Mouse (Mus musculus) liver, postnatal 0 days (tissue): ENCODE measurements around the gene Slc11a1. TPM values are rescaled to one million over a fixed set of nuclear protein-coding genes. Genes with fewer than 3 reads are reported as not detected.

Source experiments
- ATAC-seq: fragments of 200-750 bp; cut with Nextera tagmentation; 2 replicates; pipeline ENCODE4 v1.8.0; 2017; ENCODE audit warnings: mild to moderate bottlenecking, moderate library complexity
- DNase-seq: peaks from one replicate; pipeline ENCODE4 v3.0.0-alpha.2; 2016
- H3K27ac ChIP-seq: fragments of 300-500 bp; sonication (generic); 2 replicates; pipeline ENCODE4 v1.5.1; 2014; ENCODE audit warnings: antibody characterized with exemption, moderate library complexity, mild to moderate bottlenecking, low read depth
- H3K27me3 ChIP-seq: fragments of 300-500 bp; sonication (generic); 2 replicates; pipeline ENCODE4 v1.6.1; 2014; ENCODE audit warnings: low read length, control low read depth, mixed read lengths; ENCODE audit not compliant: insufficient read depth
- H3K36me3 ChIP-seq: fragments of 300-500 bp; sonication (generic); replicated peaks from 2 replicates; pipeline ENCODE4 v1.6.1; 2014; ENCODE audit warnings: mild to moderate bottlenecking, control low read depth, low read length, moderate library complexity, mixed read lengths; ENCODE audit not compliant: insufficient read depth
- H3K4me1 ChIP-seq: fragments of 300-500 bp; sonication (generic); 2 replicates; pipeline ENCODE4 v1.6.1; 2014; ENCODE audit warnings: antibody characterized with exemption, mild to moderate bottlenecking, control low read depth; ENCODE audit not compliant: insufficient read depth
- H3K4me2 ChIP-seq: fragments of 300-500 bp; sonication (generic); 2 replicates; pipeline ENCODE4 v1.6.1; 2014; ENCODE audit warnings: low read depth, mild to moderate bottlenecking, low read length, moderate library complexity, mixed read lengths
- H3K4me3 ChIP-seq: fragments of 300-500 bp; sonication (generic); 2 replicates; pipeline ENCODE4 v1.5.1; 2014; ENCODE audit warnings: low read depth, low read length
- H3K9ac ChIP-seq: fragments of 300-500 bp; sonication (generic); replicated peaks from 2 replicates; pipeline ENCODE4 v1.6.1; 2014; ENCODE audit warnings: mild to moderate bottlenecking, moderate library complexity
- H3K9me3 ChIP-seq: fragments of 300-500 bp; sonication (generic); 2 replicates; pipeline ENCODE4 v1.6.1; 2016; ENCODE audit warnings: mild to moderate bottlenecking, control low read depth, low read length, mixed read lengths
- CTCF ChIP-seq: sonication (generic); IDR thresholded peaks from 2 replicates; pipeline ENCODE4 v1.5.1; 2016; ENCODE audit warnings: antibody characterized with exemption, low read depth
- EP300 ChIP-seq: IDR thresholded peaks from 2 replicates; pipeline ENCODE4 v1.6.1; 2016; ENCODE audit warnings: antibody characterized with exemption, low read depth, mild to moderate bottlenecking
- WGBS: fragments of 180-500 bp; shearing (Covaris S2); extraction: QIAGEN DNeasy Blood & Tissue Kit; methylation state at CpG from one replicate; pipeline ENCODE4 v1.1.7; 2014; ENCODE audit not compliant: insufficient replicate concordance; 5-methylcytosine and 5-hydroxymethylcytosine counted together
- polyA plus RNA-seq: library from polyadenylated mRNA; unstranded; fragments of >200 nt; fragmentation: Nextera tagmentation; extraction: Ambion mirVana; gene quantifications from 2 replicates; pipeline ENCODE4 v1.2.1, GENCODE M21; 2015

The Slc11a1 gene
- polyA plus RNA-seq, 1 experiment from 2014 or later, result 15.1 TPM

DNA sequence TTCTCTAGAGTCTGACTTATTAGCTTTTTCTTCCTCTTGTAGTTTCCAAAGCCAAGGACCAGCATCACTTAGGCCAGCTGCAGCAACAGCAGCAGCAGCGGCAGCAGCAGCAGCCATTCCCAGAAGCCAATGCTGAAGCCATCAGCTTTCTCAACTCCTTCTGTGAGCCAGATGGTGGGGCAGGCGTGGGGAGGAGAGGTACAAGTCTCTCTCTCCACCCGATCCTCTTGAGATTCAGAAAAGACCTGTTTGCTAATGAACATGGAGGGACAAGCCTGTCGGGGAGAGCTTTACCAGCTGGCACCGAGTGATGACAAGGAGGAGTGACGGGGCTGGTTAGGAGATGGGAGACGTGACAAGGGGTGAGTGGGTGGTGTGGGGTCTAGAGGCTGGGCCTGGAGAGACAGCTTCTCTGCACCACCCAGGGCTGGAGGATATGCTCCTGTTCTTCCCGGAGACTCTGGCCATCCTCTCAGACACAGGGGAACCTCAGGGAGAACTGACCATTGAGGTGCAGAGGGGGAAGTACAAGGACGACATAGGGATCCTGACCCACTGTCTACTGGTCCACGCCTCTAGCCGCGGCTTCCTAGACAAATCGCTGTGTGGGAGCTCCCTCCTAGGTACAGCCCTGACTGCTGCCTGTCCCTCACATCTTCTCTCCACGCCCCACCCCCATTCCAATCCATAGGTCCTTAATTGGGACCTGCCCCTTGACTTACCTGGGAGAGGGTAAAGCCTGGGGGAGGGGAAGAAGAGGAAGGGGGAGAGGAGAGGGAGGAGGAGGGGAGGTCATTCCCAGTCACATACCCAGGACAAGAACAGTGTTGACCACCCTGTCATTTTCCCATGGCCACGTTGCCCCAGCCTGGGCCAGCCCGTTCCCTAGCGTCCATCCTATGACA, 12.4 kb upstream of the Slc11a1 start:
- H3K27me3 ChIP-seq, result no peaks in the 10 kb centered on the region
- no peak for ATAC-seq
- 66% methylated on average over 17 of the region's 17 CpGs for WGBS
- H3K4me3 ChIP-seq, result no peak overlapping the region
- H3K9me3 ChIP-seq, result no peaks in the 10 kb centered on the region
- H3K9ac ChIP-seq, result no peak overlapping the region
- no peak overlapping the region for H3K27ac ChIP-seq
- H3K4me2 ChIP-seq, result no peak overlapping the region
- TF ChIP-seq EP300 (no peak), CTCF (no peak)
- no peaks in the 10 kb centered on the region for H3K36me3 ChIP-seq
- peaks cover 7% of the 10 kb centered on the region for H3K4me1 ChIP-seq
- no peak for DNase-seq

GRCm38 (mm10) chr1:74363437-74363836, 11.6 kb upstream of the Slc11a1 start:
- no peak for ATAC-seq
- H3K4me3 ChIP-seq, result no peak overlapping the region
- H3K36me3 ChIP-seq, result no peaks in the 10 kb centered on the region
- H3K9ac ChIP-seq, result no peak overlapping the region
- no peak for TF ChIP-seq EP300
- TF ChIP-seq CTCF, result no peak
- no peaks in the 10 kb centered on the region for H3K9me3 ChIP-seq
- H3K27me3 ChIP-seq, result no peaks in the 10 kb centered on the region
- H3K4me1 ChIP-seq, result peaks cover 16% of the 10 kb centered on the region
- H3K27ac ChIP-seq, result no peak overlapping the region
- 56% methylated on average over 5 of the region's 5 CpGs for WGBS
- no peak overlapping the region for H3K4me2 ChIP-seq
- DNase-seq, result no peak

GRCm38 (mm10) chr1:74364270-74364669, 10.7 kb upstream of the Slc11a1 start:
- Histone ChIP-seq H3K9ac (no peak overlapping the region), H3K4me3 (no peak overlapping the region), H3K27ac (no peak overlapping the region), H3K4me1 (peaks cover 18% of the 10 kb centered on the region), H3K27me3 (no peaks in the 10 kb centered on the region), H3K4me2 (no peak overlapping the region), H3K9me3 (no peaks in the 10 kb centered on the region), H3K36me3 (no peaks in the 10 kb centered on the region)
- TF ChIP-seq CTCF (no peak), EP300 (no peak)
- WGBS, result 46% methylated on average over 8 of the region's 8 CpGs
- no peak for DNase-seq
- no peak for ATAC-seq

GRCm38 (mm10) chr1:74367886-74368645, 6.9 kb upstream of the Slc11a1 start:
- peak; percentile 80 for ATAC-seq
- peak overlapping the region; percentile 78 for H3K4me2 ChIP-seq
- no peaks in the 10 kb centered on the region for H3K36me3 ChIP-seq
- DNase-seq, result peak; percentile 54
- TF ChIP-seq EP300 (no peak), CTCF (peak; percentile 19)
- no peak overlapping the region for H3K27ac ChIP-seq
- H3K9ac ChIP-seq, result peak overlapping the region; percentile 46
- peak overlapping the region; percentile 30 for H3K4me3 ChIP-seq
- no peaks in the 10 kb centered on the region for H3K9me3 ChIP-seq
- peaks cover 18% of the 10 kb centered on the region for H3K4me1 ChIP-seq
- no peaks in the 10 kb centered on the region for H3K27me3 ChIP-seq
- WGBS, result 10% methylated on average over 34 of the region's 34 CpGs

DNA sequence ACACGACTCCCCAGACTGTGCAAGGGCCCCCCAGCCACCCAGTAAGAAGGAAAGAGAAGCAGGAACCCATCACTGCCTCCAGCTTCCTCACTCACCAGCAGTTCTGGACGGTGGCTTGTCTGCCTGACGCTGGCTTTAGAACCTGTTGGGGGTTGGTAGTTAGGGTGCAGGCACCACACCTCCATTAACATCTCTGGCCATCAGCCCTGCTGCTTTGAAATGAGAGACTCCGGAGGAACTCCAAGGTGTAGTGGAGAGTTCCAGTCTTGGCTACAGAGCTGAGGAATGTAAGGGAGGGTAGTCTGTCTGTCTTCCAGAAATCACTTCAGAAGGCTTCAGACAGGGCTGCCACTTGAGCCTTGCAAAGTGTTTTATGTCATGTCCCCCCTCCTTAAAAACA, 5.0 kb upstream of the Slc11a1 start:
- no peaks in the 10 kb centered on the region for H3K36me3 ChIP-seq
- no peak overlapping the region for H3K4me2 ChIP-seq
- H3K27me3 ChIP-seq, result no peaks in the 10 kb centered on the region
- H3K9ac ChIP-seq, result no peak overlapping the region
- no peak overlapping the region for H3K27ac ChIP-seq
- H3K4me1 ChIP-seq, result peaks cover 19% of the 10 kb centered on the region
- 38% methylated on average over 4 of the region's 4 CpGs for WGBS
- H3K4me3 ChIP-seq, result no peak overlapping the region
- DNase-seq (no peak), ATAC-seq (no peak)
- TF ChIP-seq EP300, result no peak
- no peak for TF ChIP-seq CTCF
- no peaks in the 10 kb centered on the region for H3K9me3 ChIP-seq

DNA sequence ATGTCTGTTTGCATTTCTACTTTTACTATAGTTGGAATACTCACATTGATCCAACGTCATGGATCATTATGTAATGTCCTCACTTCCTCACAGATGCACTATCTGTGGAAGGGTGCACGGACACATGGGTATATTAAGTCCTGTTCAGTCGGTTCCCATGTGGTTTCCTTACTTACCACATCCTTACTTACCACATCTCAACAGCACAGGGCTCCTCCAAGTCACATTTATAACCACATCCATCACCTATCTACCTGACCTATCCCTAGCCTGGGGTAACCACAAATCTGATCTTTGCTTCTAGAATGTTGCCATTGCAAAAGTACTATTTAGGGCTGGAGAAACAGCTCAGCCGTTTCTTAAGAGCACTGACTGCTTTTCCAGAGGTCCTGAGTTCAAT, 1.6 kb upstream of the Slc11a1 start:
- no peak for DNase-seq
- H3K27ac ChIP-seq, result no peak overlapping the region
- H3K9ac ChIP-seq, result no peak overlapping the region
- H3K4me3 ChIP-seq, result no peak overlapping the region
- peaks cover 18% of the 10 kb centered on the region for H3K4me1 ChIP-seq
- H3K27me3 ChIP-seq, result no peaks in the 10 kb centered on the region
- H3K36me3 ChIP-seq, result no peaks in the 10 kb centered on the region
- no peak for ATAC-seq
- H3K9me3 ChIP-seq, result no peaks in the 10 kb centered on the region
- H3K4me2 ChIP-seq, result no peak overlapping the region
- WGBS, result 29% methylated on average over 4 of the region's 4 CpGs
- TF ChIP-seq CTCF, result no peak
